Mouse (Mus musculus) kidney, postnatal 25 days (tissue): ENCODE data around the gene Ntrk3.
A peak's percentile ranks its signal among the peaks of the same experiment; 100 is the strongest.

Experiments
- DNase-seq, 2 experiments: peaks; one replicate each; pipeline ENCODE4 v3.0.0; 2021; ENCODE audit warnings: mixed read lengths in 2 of 2

Ntrk3 gene

DNA sequence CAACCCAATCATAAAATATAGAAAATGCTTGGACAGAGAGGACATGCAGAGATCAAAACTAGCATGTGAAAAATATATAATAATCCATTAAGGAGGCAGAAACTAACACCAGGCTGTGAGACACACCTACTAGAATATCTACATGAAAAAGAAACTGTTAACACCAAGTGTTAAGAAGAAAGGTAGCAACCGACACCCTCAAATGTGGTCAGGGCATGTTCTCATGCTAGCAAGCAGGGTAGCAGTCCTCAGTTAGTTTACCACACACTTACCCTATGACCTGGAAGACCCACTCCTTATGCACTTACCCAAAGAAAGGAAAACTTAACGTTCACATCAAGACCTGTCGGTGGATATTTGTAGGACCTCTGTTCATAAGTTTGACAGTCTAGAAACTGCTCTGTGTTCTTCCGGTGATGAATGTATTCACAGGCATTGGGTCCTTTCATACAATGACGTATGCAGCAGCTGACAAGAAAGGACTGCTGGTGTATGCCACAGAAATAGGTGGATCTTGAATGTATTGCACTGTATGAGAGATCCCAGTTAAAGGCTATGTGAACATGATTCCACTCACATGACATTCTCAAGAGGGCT lies at the start of gene Ntrk3:
TSS of gene Ntrk3 (minus strand) at position 399 of the 597 bp plus-strand sequence.
- no peak for DNase-seq

DNA sequence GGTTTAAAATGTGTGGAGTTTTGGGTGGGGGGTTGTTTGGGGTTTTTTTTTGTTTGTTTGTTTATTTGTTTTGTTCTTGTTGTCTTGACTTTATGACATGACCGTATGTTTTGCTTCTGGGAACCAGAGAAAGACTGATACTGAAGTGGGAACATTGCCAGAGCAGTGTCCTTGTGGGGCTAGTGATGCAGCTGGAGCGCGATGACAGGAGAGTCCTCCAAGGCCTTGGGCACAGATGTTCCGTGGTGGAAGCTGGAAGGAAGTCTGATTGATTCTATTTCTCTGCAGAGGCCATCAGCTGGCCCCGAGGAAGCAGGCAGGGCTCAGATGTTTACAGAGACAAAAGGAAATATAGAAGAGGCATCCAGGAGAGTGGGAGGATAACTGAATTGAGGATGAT lies 48.1 kb upstream of the Ntrk3 start:
- no peak for DNase-seq

- DNase-seq: peak; percentile 91 to 93
These were observed 45.1 kb upstream of the Ntrk3 start, which contains the start of the genes Mrps11 and Mrpl46 for GRCm38 (mm10) chr7:78782639-78783581. Gene Mrps11 (plus strand): TSS chr7:78783119. Gene Mrpl46 (minus strand): TSS chr7:78783531.

- no peak for DNase-seq
These were observed 40.9 kb upstream of the Ntrk3 start for GRCm38 (mm10) chr7:78778741-78779140.

DNA sequence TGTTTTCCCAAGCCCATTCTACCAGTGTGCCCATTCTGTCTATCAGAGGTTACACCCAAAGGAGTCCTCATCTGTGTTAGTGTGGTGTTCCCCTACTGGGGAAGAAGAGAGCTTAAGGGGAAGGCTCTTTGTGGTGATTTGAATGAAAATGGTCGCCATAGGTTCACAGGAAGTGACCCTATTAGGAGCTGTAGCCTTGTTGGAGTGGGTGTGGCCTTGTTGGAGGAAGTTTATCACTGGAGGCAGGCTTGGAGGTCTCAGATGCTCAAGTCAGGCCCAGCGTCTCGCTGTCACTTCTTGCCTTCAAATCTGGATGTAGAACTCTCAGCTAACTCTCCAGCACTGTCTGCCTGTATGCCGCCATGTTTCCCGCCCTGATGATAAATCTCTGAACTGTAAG lies 33.1 kb upstream of the Ntrk3 start:
- no peak for DNase-seq

DNA sequence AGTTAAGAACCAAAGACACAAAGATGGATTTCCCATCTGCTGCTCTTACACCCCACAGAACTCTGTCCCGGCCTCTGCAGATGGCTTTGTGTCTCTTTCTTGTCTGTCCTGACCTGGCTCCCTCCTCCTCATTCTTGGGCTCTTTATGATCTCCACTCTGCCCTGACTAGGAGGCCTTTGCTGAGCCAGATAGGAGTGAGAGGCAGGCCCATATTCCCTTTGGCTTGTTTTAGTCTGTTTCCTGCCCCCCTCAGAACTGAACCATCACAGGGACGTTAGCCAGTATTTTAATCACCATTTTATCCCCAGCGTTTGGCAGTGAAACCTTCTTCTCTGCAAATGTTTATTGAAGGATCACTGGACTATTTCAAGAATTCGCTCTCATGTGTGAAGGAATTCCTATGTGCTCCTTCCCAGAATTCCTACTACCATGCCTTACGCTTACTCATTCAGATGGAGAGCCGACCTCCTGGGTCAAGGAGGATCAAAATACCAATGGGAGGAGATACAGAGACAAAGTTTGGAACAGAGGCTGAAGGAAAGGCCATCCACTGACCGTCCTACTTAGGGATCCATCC lies 31.4 kb upstream of the Ntrk3 start:
- DNase-seq: no peak

DNA sequence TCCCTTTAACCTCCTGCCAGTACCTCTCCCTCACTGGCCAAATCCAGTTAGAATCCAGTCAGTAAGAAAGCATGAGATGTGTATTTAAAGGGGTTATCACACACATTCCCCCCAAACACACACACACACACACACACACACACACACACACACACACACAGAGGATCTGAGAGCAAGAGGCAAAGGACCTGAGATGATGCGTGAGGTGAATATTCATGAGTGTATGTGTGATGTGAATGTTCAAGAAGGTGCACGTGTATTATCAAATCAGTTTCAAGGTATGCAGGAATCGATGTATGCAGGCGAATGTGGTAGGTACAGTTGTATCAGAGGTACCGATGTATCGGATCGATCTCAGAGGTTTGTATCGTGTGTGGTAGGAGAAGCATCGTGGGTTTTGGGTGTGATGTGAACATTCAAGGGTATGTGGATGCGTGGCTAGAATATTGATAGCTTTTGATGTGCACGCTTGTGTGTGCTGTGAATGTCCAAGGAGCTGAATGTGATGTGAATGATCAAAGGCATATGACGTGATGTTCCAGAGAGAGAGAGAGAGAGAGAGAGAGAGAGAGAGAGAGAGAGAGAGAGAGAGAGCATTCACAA lies 30.2 kb upstream of the Ntrk3 start:
- no peak for DNase-seq

- DNase-seq: peak; percentile 76 to 78
These were observed 28.3 kb upstream of the Ntrk3 start for GRCm38 (mm10) chr7:78766019-78766683.

DNA sequence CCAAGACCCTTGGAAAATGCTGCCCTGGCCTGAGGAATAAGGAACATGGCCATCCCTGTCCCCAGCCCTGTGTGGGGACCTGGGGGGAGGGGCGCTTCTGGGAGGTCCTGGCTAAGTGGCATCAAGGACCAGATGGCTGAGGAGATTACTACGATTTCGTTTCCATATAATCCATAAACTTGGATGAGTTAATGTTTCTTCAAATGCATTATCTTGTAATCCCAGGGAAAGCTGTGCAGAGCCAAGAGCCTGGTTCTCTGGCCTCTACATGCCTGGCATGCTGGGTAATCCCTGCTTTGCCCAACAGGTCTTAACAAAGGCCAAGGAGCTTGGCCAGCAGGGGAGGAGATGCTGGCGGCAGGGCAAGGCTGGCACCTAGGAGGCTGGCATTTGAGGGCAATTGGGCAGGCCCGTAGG lies 27.4 kb upstream of the Ntrk3 start:
- DNase-seq: no peak

GRCm38 (mm10) chr7:78763801-78764200 lies 26.0 kb upstream of the Ntrk3 start:
- DNase-seq: no peak

DNA sequence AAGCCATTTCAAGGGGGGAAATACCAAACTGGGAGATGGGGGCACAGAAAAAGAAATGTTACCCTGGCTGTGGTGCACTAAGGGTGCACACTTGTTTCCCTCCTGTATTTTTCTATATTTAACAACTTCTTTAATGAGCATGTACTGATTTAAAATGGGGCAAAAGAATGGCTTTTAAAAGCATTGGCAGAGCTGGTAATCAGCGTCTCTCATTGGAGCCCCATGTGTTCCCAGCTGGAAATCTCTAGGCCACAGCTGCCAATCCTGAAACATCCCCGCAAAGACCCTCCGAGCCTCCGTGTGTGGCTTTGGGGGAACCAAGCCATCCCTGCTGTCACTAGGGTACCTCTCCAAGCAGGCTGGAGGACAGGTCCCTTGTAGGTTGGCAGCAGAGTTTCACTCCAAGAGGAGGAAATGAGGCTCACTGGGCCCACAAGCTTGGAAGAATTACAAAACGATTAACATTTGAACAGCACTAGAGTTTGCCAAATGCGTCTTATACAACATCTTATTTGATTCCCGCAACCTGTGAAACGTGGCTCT lies 16.7 kb upstream of the Ntrk3 start:
- DNase-seq: no peak

DNA sequence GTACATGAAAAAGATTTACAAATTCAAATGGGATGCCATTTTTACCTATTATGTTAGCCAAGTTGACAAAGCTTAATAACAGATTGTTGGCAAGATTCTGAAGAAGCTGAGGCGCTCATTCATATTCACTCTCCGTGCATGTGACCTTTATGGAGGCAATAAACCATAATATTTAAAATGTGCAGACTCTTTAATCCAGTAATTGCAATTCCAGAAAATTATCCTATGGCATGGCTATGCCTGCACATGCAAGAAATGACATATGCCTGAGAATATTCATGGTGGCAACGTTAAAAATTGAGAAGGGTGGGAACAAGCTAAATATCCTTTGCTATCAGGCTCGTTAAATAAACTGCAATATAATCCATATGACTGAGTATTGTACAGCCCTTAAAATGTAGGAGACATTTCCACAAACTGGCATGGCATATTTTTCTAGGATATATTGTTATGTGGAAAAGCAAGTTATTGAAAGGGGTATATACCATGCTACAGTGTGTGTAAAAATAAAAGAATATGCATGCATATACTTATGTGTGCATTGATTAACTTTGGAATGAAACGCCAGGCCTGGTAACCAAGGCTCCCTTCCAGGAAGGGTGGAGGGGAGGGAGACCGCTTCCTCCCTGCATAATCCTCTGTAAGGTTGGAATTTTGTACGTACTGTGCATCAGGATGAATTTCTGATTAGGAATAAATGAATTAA lies 16.1 kb upstream of the Ntrk3 start:
- DNase-seq: no peak

GRCm38 (mm10) chr7:78752961-78753360 lies 15.1 kb upstream of the Ntrk3 start:
- DNase-seq: no peak

- no peak for DNase-seq
These were observed 6.0 kb upstream of the Ntrk3 start for GRCm38 (mm10) chr7:78743731-78744385.

DNA sequence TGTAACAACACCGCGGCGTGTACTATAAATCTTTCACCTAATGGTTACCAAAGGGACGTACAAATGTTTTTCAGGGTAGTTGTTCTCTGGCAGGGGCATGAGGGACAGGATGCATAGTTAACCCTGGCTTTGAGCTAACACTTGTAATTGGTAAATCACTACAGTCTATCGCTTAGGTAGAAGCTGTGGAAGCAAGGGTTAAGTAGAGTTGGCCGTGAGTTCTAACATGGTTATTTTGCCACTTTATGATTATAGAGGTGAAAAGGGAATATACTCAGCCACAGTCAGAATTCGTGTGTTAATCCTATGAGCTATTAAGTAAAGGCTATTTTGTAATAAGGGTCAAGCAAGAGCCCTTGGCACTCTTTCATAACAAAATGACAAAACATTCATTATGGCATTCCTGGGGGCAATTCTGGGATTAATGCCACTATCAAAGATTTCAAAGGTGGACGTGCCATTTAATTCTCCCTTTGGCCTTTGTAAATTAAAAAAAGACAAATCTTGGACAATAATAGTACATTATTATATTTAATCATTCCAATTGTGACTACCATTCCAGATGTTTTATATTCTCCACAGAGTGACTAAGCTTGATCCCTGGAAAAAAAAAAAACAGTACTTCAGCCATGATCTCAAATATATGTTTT lies 1.7 kb upstream of the Ntrk3 start:
- DNase-seq: no peak

- no peak for DNase-seq
These were observed 616 bp downstream of the Ntrk3 start for GRCm38 (mm10) chr7:78737196-78737595.

GRCm38 (mm10) chr7:78731391-78731790 lies 6.4 kb downstream of the Ntrk3 start:
- DNase-seq: no peak

- no peak for DNase-seq
These were observed 13.2 kb downstream of the Ntrk3 start for GRCm38 (mm10) chr7:78724591-78724990.

DNA sequence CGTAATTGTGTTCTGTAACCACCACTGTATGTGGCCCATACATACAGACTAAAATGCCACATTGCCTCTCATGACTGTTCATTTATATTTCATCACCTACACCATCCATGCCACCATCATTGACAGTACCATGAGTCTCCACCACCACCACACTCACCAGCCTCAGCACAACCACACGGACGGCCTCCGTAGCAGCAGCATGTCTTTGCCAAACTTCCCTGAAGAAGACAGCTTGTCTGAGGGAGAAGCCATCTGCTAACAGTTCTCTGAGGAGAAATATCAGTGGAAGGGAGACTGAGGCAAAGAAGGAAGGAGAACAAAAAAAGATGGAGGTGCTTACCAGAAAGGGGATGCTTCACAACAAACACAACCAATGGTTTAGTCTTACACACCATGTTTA lies 15.8 kb downstream of the Ntrk3 start:
- no peak for DNase-seq

GRCm38 (mm10) chr7:78720989-78721816 lies 16.6 kb downstream of the Ntrk3 start:
- no peak for DNase-seq
